Mouse (Mus musculus) limb, embryonic 14.5 days (tissue): Measurements from ENCODE around the gene Irf6. TPM values are rescaled to one million over a fixed set of nuclear protein-coding genes. Genes with fewer than 3 reads are reported as not detected.

ENCODE experiments used
- ATAC-seq: fragments of 200-750 bp; cut with Nextera tagmentation; 2 replicates; pipeline ENCODE4 v1.8.0; 2017; ENCODE audit warnings: low read depth, moderate number of reproducible peaks, moderate TSS enrichment; ENCODE audit not compliant: low FRiP score
- DNase-seq: peaks from one replicate; pipeline ENCODE4 v3.0.0-alpha.2; 2015; ENCODE audit warnings: low spot score
- H3K27ac ChIP-seq: fragments of 300-500 bp; sonication (generic); replicated peaks from 2 replicates; pipeline ENCODE4 v1.5.1; 2014; ENCODE audit warnings: low read depth, mild to moderate bottlenecking, low read length, moderate library complexity, mixed read lengths
- H3K27me3 ChIP-seq: fragments of 300-500 bp; sonication (generic); 2 replicates; pipeline ENCODE4 v1.6.1; 2014; ENCODE audit warnings: low read length, mixed read lengths; ENCODE audit not compliant: control insufficient read depth, insufficient read depth
- H3K36me3 ChIP-seq: fragments of 300-500 bp; sonication (generic); 2 replicates; pipeline ENCODE4 v1.6.1; 2014; ENCODE audit warnings: mild to moderate bottlenecking, low read length, moderate library complexity, mixed read lengths; ENCODE audit not compliant: control insufficient read depth, insufficient read depth
- H3K4me1 ChIP-seq: fragments of 300-500 bp; sonication (generic); 2 replicates; pipeline ENCODE4 v1.6.1; 2014; ENCODE audit warnings: antibody characterized with exemption, low read length, mixed read lengths; ENCODE audit not compliant: control insufficient read depth, insufficient read depth
- H3K4me2 ChIP-seq: fragments of 300-500 bp; sonication (generic); replicated peaks from 2 replicates; pipeline ENCODE4 v1.6.1; 2014; ENCODE audit warnings: low read depth, mild to moderate bottlenecking, low read length, moderate library complexity; ENCODE audit not compliant: severe bottlenecking
- H3K4me3 ChIP-seq: fragments of 300-500 bp; sonication (generic); replicated peaks from 2 replicates; pipeline ENCODE4 v1.5.1; 2014; ENCODE audit warnings: low read length
- H3K9ac ChIP-seq: fragments of 300-500 bp; sonication (generic); 2 replicates; pipeline ENCODE4 v1.6.1; 2014; ENCODE audit warnings: mild to moderate bottlenecking, low read depth, low read length, moderate library complexity; ENCODE audit not compliant: severe bottlenecking
- H3K9me3 ChIP-seq: fragments of 300-500 bp; sonication (generic); 2 replicates; pipeline ENCODE4 v1.6.1; 2016; ENCODE audit warnings: low read length; ENCODE audit not compliant: control insufficient read depth
- POLR2A ChIP-seq: fragments of 200-500 bp; IDR thresholded peaks from 2 replicates; pipeline ENCODE4 v1.8.0; 2012; ENCODE audit warnings: inconsistent platforms, mild to moderate bottlenecking, moderate library complexity, borderline replicate concordance; ENCODE audit not compliant: insufficient read depth, insufficient read length; ENCODE audit errors: extremely low read depth
- WGBS: fragments of 180-500 bp; shearing (Covaris S2); extraction: QIAGEN DNeasy Blood & Tissue Kit; methylation state at CpG from one replicate; pipeline ENCODE4 v1.1.7; 2014; 5-methylcytosine and 5-hydroxymethylcytosine counted together
- polyA plus RNA-seq, 2 experiments: library from polyadenylated mRNA; depleted of rRNA in 1 of 2; stranded (reverse) in 1 of 2; unstranded in 1 of 2; fragments of >200 nt; fragmentation: Nextera tagmentation in 1 of 2; extraction: Ambion mirVana in 1 of 2; gene quantifications; 2 replicates each; pipeline versions ENCODE4 v1.2.1 to v1.2.3; 2012 to 2014

The Irf6 gene
- polyA plus RNA-seq, 2 experiments, result 23.5 to 50.0 TPM

- Histone ChIP-seq H3K4me3 (no peak overlapping the region), H3K9ac (no peak overlapping the region), H3K27ac (no peak overlapping the region), H3K27me3 (peaks cover 16% of the 10 kb centered on the region), H3K36me3 (no peaks in the 10 kb centered on the region), H3K9me3 (no peaks in the 10 kb centered on the region), H3K4me2 (no peak overlapping the region), H3K4me1 (peaks cover 13% of the 10 kb centered on the region)
- TF ChIP-seq POLR2A, result no peak
- ATAC-seq, result peak; percentile 38; the same call in 1 of the 2 replicates
- peak; percentile 48 for DNase-seq
- WGBS, result 45% methylated on average over 7 of the region's 7 CpGs
Measured at GRCm38 (mm10) chr1:193151134-193151533, 1.8 kb upstream of the Irf6 start.

GRCm38 (mm10) chr1:193153561-193153960 is 650 bp downstream of the Irf6 start:
- H3K4me1 ChIP-seq, result peaks cover 17% of the 10 kb centered on the region
- H3K9me3 ChIP-seq, result no peaks in the 10 kb centered on the region
- 19% methylated on average over 15 of the region's 16 CpGs for WGBS
- peak overlapping the region; percentile 39 for H3K4me3 ChIP-seq
- H3K36me3 ChIP-seq, result no peaks in the 10 kb centered on the region
- DNase-seq (no peak), ATAC-seq (no peak)
- H3K27ac ChIP-seq, result no peak overlapping the region
- peaks cover 16% of the 10 kb centered on the region for H3K27me3 ChIP-seq
- H3K4me2 ChIP-seq, result peak overlapping the region; percentile 62
- no peak for TF ChIP-seq POLR2A
- 0 out of 2 replicates have a peak overlapping the region, but pooled peaks have one; percentile 25 for H3K9ac ChIP-seq

- Histone ChIP-seq H3K4me3 (no peak overlapping the region), H3K27ac (peak overlapping the region; percentile 21; the same call in 1 of the 2 replicates), H3K27me3 (peaks cover 16% of the 10 kb centered on the region), H3K4me1 (peaks cover 24% of the 10 kb centered on the region), H3K4me2 (no peak overlapping the region), H3K36me3 (no peaks in the 10 kb centered on the region), H3K9me3 (no peaks in the 10 kb centered on the region), H3K9ac (no peak overlapping the region)
- ATAC-seq (no peak), DNase-seq (peak; percentile 47)
- WGBS, result 69% methylated on average over 15 of the region's 15 CpGs
- TF ChIP-seq POLR2A, result no peak
Measured at GRCm38 (mm10) chr1:193156316-193157110, 3.6 kb downstream of the Irf6 start.

- H3K27me3 ChIP-seq, result peaks cover 16% of the 10 kb centered on the region
- H3K4me2 ChIP-seq, result no peak overlapping the region
- 58% methylated on average over 8 of the region's 8 CpGs for WGBS
- H3K9ac ChIP-seq, result no peak overlapping the region
- H3K36me3 ChIP-seq, result no peaks in the 10 kb centered on the region
- TF ChIP-seq POLR2A, result no peak
- no peak for DNase-seq
- no peak overlapping the region for H3K4me3 ChIP-seq
- H3K4me1 ChIP-seq, result peaks cover 24% of the 10 kb centered on the region
- H3K27ac ChIP-seq, result peak overlapping the region; percentile 8; the same call in 1 of the 2 replicates
- no peaks in the 10 kb centered on the region for H3K9me3 ChIP-seq
- ATAC-seq, result no peak
Measured at GRCm38 (mm10) chr1:193157111-193157492, 4.2 kb downstream of the Irf6 start.

- 24% methylated on average over 3 of the region's 3 CpGs for WGBS
- no peak for DNase-seq
- H3K9ac ChIP-seq, result no peak overlapping the region
Measured at GRCm38 (mm10) chr1:193159163-193159562, 6.3 kb downstream of the Irf6 start.

More at GRCm38 (mm10) chr1:193159163-193159562, 6.3 kb downstream of the Irf6 start:
- Histone ChIP-seq H3K4me1 (peaks cover 13% of the 10 kb centered on the region), H3K4me3 (no peak overlapping the region), H3K4me2 (no peak overlapping the region), H3K27me3 (peaks cover 3% of the 10 kb centered on the region), H3K36me3 (no peaks in the 10 kb centered on the region), H3K9me3 (no peaks in the 10 kb centered on the region), H3K27ac (no peak overlapping the region)
- ATAC-seq, result no peak
- TF ChIP-seq POLR2A, result no peak
